Mouse (Mus musculus) gonadal fat pad, adult 2 months (tissue): Measurements from ENCODE around the gene Cebpb. TPM values are rescaled to one million over a fixed set of nuclear protein-coding genes. Genes with fewer than 3 reads are reported as not detected.

Source experiments
- DNase-seq: peaks from one replicate; pipeline ENCODE4 v3.0.0-alpha.2; 2012; ENCODE audit warnings: low read depth
- polyA plus RNA-seq: library from polyadenylated mRNA; depleted of rRNA; stranded (reverse); fragments of >200 nt; gene quantifications from 2 replicates; pipeline ENCODE4 v1.2.3, GENCODE M21; 2012

Gene Cebpb
- polyA plus RNA-seq, 1 experiment: 162 TPM

DNA sequence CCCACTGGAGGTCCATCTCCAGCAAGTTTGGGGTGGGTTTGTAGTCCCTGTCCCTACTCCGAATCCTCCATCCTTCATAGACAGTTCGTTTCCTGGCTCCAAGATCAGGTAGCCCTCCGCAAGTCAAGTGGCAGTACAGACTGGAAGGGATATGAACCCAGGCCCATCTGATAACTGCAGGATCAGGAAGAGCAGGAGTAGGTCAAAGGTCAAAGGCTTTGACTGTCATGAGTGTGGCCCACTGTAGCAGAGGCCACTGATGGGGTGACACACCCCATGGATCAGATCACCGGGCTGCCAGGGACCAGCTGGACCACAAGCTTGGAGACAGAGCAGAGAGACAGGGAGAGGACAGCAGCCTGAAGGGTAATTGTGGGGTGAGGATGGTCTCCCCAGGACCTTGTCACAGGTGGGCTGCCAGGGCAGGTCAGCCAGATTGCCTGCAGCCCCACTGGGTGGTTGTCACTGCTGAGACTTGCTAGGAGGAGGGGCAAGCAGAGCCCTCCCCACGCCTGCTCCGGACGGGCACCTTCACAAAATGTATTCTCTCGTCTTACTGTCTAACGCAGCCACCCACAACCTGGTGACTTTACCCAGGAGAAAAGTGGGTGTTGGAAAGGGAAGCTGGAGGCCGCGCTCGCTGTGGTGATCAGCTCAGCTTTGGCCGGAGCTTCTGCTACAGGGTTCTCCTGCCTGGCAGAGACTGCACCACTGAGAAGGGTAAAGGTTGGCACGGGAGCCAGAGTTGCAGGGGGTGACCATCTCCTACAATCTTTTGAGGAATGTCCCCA lies 3.4 kb downstream of the Cebpb start:
- no peak for DNase-seq

DNA sequence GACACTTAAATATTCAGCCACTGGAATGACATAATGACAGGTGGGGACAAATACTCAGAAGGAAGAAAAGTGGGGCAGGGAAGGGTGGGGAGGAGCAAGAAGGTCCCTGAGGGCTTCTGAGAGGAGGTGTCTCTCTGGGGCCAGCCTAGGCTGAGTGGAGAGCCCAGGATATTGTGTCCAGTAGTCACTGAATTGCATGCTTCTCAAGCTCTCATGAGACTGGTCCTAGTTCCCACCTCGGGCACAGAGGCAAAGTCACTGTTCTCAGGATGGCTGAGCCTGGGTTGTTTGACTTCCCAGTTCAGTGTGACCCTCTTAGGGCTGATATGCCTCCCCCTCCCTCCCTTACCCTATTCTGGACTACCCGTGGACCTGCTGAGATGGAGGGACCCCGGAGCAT lies 4.1 kb downstream of the Cebpb start:
- DNase-seq: no peak

DNA sequence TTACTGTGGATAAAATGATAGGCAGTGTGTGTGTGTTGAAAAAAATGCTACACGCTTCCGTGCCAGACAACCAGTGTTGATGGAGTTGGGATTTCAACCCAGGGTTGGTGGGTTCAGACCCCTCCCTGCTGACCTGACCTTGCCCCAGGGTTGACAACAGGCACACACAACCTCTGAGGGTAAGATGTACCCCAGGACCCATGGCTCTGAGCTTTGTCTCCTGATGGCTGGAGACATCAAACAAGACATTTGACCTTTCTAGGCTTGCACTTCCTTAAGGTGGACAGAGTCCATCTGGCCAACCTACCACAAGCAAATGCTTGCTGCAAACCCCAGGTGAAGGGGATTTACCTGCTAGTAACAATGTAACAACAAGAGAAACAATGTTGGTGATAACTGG lies 4.8 kb downstream of the Cebpb start:
- DNase-seq: no peak

DNA sequence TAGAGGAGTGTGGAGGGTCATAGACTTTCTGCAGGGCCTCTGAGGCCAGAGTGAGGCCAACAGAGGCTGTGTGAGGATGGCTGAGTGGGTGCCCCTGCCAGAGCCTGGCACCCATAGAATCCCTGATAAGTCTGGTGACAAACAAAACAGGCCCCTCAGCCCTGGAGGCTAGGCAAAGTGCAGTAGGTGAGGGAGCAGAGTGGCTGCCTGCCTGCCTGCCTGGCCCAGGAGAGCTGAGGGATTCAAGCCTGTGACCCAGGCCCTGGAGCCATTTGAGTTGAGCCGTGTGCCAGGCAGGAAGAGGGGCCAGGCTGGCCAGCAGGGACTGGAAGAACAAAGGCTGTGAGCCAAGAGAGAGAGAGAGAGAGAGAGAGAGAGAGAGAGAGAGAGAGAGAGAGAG lies 5.5 kb downstream of the Cebpb start:
- no peak for DNase-seq

DNA sequence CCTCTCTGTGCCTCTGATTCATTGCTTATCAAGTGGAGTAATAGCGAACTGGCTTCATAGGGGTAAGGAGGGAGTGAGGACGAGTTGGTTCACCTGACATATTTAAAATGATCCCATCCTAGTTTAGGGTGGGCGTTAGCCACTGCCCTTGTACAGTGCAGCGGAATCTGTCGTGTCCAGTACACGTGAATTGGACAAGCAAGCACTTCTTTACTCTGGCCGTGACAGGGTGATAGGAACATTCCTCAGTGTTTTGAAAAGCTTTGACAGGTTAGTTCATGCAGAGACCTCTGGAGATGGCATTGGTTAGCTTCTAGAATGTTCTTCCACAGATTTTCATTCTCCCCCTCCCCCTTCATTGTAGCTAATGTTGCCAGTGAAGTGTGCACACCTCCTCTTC lies 6.2 kb downstream of the Cebpb start:
- no peak for DNase-seq

DNA sequence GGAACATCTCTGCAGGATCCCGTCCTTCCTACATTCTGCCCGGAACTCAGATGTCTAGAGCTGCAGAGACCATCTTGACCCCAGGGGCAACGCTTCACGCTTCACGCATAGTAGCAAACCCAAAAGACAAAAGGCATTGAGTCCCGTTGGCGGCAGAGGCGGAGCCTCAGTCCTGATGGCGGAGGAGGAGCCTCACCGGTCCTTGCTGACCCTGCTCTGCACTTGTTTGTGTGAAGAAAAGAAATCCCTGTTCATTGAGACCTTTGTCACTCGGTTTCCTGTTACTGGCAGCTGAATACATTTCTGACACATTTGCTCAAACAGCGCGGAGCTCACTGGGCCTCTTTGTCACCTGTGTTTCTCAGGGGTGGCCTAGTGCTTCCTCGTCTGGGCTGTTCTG lies 6.8 kb downstream of the Cebpb start:
- DNase-seq: no peak

DNA sequence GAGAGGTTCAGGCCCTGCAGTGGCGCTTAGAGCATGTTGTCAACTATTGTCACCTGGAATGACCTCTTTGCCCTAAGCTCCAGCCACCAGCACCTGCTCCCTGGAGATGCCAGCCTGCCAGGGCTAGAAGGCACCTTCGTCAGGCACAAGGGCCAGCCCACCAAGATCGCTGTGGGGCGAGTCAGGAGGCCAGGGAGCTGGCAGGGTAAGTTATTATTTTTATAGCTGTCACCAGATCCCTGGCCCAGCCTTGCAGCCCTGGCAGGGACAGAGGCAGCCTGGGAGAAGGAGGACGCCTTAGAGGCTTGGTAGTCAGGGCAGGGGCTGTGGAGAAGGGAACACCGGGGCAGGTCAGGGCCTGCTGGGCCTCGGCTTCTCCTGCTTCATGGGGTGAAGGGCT lies 7.4 kb downstream of the Cebpb start:
- DNase-seq: no peak

DNA sequence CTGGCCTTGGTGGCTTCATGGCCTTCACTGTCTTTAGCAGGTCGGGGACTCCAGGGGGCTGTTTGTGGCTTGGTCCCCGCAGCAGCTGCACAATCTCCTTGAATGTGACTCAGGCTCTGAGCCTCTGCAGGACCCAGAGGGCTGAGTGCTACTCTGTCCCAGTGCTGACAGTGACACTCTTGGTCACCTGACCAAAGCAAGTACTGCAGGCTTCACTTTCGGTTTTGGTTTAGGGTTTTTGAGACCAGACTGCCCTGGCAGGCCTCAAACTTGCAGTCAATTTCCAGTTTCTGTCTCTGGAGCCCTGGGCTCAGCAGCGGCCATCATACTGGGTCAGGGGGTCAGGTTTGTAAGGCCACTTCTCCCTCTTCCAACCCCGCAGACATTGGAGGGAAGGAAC lies 9.2 kb downstream of the Cebpb start:
- no peak for DNase-seq

DNA sequence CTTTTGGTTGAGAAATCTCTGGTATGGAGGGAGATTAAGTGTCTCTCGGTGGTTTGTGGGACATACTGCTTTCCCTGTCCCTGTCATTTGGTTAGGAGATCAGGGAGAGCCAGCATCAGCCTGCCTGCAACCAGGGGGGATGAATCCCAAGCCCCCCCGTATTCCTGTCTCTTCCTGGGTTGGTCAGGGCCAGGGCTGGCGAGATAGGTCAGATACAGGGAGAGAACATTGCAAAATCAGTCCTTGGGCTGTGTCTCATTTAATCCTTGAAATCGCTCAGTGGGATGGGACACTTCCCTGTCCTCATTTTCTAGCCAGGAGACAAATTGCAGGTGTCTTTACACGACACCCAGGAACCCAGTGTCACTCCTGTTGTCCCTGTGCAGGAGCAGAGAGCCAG lies 11.3 kb downstream of the Cebpb start:
- DNase-seq: no peak

DNA sequence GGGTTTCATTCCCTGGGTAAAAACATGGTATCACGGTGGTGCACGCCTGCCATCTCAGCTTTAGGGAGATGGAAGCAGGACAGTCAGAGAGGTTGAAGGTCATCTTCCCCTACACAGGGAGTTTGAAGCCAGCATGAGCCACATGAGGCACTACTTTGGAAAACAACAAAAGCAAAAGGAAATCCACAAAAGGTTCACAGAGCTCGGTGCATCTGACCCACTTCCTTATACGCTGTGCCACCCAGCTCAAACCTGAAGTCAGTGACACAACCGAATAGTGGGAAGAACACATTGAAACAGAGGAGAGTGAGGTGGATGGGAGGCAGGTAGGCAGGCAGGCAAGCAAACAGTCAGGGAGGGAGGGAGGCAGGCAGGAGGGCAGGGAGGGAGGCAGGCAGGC lies 12.8 kb downstream of the Cebpb start:
- no peak for DNase-seq

DNA sequence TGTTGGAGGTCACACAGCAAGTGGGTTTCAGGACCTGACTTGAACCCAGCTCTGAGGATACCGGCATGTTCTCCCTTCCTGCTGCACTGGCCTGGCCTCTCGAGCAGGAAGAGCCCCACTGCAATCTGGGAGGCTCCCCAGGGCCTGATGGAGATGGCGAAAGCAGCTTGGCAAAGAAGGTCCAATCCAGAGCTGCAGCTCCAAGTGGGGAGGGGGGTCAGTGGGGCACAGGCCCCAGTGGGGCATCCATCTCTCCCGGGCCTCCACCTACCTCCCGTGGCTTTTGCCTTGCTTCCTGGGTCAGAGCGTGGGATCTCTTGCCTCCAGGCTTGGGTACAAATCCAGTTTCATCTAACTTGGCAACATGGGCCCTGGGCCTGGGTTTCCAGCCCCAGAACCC lies 13.4 kb downstream of the Cebpb start:
- peak; percentile 90 for DNase-seq

DNA sequence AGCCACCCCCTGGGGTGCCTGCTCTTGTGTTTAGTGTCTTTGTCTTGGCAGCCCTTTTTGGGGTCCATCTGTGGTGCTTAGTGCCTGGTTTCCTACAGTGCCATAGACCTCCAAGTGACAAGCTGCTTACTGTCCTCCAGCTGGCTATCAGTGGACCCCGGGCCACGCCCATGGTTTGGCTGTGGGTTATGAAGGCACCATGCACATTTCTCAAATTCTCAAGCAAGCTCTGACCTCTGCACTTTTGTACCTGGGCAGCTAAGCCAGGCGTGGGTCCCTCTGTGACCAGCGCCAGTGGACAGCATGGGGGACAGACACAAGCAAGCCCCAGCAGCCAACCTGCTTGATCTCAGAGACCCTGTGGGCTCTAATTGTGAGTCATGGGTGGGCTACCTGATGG lies 15.7 kb downstream of the Cebpb start:
- DNase-seq: no peak

DNA sequence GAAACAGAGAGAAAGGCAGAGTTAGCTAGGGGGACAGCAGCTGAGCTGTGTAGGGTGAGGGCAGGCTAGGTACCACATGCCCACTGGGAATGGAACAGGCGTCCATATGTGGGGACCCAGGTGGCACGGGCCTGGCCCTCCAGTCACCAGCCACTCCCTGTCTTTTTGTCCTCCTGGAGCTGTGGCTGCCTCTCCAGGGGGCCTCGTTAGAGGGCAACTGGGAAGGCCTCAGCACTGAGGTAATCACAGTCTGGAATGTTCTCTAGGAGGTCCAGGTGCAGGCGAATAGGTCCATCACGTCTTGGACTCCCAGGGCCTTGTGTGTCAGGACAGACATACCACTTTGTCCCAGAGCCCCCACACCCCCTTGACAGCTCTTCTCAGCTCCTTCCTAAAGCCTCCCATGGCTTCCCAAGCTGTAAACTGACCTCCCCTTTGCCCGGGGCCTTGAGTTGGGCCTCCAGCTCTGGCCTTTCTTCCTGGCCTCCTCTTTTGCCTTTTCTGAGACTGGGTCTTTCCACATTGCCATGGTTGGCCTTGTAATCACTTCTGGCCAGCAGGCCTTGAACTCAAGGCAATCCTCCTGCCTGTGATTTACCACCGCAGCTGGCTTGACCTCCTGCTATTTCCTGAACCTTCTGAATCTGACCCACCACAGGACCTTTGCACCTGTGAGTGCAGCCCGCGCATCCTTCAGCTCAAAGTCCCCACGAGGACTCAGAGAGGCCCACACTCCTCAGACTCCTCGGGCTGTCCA lies 17.6 kb downstream of the Cebpb start:
- DNase-seq: no peak

DNA sequence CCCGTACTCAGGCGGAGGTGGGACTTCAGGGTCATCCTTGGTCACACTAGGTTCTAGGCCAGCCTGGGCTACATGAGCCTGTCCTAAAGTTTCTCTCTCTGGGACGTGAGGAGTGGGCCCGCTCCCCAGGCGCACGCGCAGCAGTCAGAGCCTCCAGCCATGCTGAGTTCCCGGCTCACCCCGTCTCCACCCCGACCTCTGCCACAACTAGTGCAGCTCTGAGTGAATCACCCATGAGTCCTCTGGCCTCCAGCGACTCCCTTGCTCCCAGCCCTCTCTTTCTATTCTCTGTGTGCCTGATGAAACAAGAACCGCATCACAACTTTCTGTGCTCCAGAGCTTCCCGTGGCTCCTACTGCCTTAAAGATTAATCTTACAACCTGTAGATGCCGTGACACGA lies 19.7 kb downstream of the Cebpb start:
- no peak for DNase-seq

DNA sequence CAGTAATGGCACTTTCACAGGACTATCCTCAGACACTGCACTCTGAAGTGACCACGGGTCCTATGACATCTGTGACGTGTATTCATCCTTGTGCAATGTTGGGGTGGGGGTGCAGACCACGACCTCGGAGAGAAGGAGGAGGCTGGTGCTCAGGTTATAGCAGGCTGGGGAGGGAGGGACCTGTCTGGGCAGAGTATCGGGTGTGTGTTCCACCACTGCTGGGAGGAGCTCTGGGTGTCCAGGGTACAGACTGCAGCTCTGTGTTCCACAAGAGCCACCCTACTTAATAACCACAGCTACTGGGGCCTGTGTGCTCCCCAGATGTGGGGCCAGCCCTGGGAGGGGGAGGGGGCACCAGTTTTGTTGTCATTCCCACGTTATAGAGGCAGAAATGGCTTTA lies 21.3 kb downstream of the Cebpb start:
- no peak for DNase-seq

DNA sequence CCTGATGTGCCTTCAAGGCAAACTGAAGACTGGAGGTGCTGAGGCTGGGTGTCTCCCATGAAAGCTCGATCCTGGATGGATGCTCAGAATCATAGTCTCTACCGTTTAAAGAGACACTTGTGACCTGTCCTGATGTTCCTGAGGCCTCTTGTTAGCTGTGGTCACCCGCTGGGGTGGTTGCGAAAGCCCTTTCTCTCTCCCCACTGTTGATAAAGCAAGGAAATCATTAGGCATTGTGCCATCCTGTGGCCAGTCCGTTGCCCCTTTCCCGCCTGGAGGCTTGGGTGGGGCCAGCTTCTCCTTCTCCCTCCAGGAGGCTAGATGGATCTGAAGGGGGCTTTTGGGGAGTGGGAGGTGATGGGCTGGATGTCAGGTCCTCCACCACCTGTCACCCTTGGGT lies 21.9 kb downstream of the Cebpb start:
- no peak for DNase-seq

DNA sequence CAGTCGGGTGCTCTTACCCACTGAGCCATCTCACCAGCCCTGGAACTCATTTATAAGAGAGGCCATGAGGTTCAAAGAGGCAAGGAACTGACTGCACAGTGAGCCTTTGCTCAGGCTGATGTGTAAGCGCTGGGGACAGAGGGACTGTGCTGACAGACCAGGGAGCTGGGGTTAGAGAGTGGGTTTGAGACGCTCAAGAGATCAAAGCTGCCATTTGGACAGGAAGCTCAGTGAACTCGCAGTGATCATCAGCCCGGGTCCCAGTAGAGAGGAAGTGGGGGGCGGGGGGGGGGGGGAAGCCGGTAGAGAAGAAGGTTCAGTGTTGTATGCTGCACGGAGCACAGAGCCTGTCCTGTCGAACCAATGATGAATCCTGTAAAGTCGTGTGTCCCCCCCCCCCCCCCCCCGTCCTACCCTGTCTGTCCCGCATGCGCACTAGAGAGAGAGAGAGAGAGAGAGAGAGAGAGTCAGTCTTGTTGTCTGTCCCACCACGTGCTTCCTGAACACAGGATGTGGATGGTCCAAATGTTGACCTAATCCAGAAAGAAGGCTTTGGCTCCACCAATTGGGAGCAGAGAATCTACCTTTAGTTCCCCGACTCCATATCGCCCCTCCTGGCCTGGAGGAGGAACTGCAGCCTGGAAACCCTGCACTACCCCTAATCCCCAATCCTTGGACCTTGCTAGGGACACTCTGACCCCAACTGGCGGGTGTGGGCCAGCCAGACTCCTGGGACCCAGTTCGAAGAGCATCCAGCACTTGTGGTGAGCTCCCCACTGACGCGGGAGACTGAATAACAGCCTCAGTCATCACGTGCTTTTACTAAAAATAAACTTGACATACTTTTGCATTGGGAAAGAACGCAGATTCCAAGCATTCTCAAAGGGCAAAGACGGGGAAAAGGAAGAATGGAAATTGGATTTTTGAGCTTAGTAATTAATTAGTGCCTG lies 24.4 kb downstream of the Cebpb start:
- no peak for DNase-seq

DNA sequence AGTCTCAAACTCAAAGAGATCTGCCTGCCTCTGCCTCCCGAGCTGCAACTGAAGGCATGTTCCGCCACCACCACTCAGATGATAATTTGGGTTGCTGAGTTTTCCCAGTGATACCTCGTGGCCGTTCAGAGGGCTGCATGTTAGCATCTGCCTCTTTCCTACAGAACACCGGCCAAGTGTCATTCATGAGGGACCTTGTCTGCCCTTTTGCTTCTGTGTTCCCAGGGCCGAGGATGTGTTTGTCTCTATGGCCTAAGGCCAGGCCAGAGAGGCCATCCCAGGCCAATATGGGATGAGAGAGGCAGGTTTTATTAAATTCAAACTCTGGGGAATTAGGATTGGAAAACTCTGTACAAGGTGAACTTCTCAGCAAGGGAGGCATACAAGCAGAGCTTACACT lies 25.6 kb downstream of the Cebpb start:
- DNase-seq: no peak

DNA sequence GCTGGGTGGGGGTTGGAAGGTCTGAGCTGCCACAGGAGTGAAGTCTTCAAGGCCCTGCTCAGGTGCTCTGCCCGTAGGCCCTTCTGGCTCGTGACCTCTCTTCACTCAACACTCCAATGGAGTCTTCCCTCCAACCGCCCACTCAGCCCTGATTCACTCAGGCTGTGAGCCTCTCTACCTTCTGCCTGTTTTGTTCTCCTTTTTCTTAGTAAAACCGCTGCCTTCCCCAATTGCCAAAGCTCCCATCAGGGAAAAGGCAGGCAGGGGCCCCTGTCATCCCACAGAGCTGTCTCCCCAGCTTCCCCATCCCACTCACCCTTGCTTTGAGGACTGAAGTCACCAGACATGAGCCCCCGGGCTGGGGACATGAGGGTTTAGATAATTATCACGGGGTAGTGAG lies 26.3 kb downstream of the Cebpb start:
- DNase-seq: no peak

DNA sequence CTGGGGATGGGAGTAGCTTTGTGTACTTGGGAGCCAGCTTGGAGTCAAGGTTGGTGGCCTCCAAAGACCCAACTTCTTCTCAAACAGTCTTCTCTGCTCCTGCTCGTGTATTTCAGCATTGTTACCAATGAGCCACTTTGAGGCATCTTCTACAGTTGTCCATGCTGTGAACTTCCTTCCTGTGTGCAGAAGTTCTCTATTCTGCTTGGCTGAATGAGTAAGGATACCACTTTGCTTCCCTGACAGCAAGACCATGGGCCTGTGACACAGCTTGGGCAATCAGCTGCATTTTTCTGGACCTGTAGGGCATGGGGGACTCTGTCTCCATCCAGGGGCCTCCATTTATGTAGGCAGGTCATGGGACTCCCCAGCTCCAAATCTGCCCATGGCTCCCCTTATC lies 28.5 kb downstream of the Cebpb start:
- DNase-seq: no peak

DNA sequence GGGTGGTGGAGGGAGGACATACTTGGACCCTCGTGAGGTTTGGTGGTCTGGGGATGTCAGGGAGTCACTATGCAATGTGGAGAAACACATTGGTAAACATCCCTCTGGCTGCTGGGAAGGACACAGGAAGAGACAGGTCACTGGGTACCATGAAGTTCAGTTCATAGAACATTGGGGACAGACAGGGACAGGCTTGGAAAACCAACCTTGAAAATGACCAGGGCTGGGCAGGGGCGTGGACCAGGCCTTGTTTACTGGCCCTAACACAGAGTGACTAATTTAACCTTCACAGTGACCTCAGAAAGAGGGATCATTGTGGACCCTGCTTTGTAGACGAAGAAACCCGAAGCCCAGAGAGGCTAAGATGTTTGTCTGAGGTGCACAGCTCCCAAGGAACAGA lies 30.8 kb downstream of the Cebpb start:
- DNase-seq: no peak

DNA sequence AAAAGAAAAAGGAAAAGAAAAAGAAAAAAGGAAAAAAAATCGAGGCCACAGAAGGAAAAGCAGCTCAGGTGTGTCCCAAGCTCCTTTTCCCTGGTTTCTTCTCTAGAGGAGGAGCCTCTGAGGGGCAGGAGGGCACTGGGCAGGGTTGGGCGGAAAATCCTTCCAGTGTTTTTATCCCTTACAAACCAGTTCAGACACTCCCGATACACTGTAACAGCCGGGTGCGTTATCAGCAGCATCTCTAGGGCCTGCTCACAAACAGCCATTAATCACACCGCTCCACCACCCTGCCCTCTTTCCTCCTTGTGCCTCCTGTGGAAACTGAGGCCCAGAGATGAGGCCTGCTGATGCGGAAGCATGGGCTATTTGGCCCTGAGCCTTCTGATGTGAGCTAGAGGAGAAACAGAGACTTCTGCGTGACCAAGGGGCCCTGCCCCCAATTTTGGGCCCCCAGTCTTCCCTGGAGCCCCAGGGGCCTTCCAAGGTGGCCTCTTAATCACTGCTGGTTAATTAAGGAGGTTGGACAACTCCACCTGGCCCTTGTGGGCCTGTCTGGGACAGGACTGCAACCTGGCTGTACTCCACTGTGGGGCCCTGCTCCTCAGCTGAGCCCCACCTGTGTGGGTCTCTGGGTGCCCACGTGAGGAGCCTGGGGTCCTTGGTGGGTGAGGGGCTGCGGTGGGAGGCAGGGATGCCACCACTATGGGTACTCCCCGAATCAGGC lies 32.6 kb downstream of the Cebpb start:
- no peak for DNase-seq
